Mouse (Mus musculus) urinary bladder, postnatal 10 days (tissue): ENCODE data around the gene Gm28041.
"Not testable (repeated sequence)": the region's sequence is repeated elsewhere in the genome, so short reads cannot be mapped to it uniquely, and the experiment has no call there.

ENCODE experiments used
- DNase-seq: peaks from one replicate; pipeline ENCODE4 v3.0.0; 2022; ENCODE audit warnings: low spot score

Gm28041 gene

GRCm38 (mm10) chr13:67375050-67375911 lies at the start of gene Gm28041, which contains the start of gene Zfp456:
Gene Gm28041, minus strand, starts transcription at chr13:67375733.
Gene Zfp456, minus strand, starts transcription at chr13:67375810.
- DNase-seq = not testable (repeated sequence)

- DNase-seq = not testable (repeated sequence)
These were observed 47.0 kb upstream of the Gm28041 start for GRCm38 (mm10) chr13:67422532-67422931.

- DNase-seq = no peak
These were observed 45.8 kb upstream of the Gm28041 start, which contains the start of gene Zfp459 for GRCm38 (mm10) chr13:67421207-67421857. Gene Zfp459, minus strand, starts transcription at chr13:67421418.

- no peak for DNase-seq
These were observed 45.1 kb upstream of the Gm28041 start for GRCm38 (mm10) chr13:67420558-67421206.

GRCm38 (mm10) chr13:67416811-67417210 lies 41.3 kb upstream of the Gm28041 start:
- no peak for DNase-seq

GRCm38 (mm10) chr13:67415759-67416158 lies 40.2 kb upstream of the Gm28041 start:
- no peak for DNase-seq

- DNase-seq = not testable (repeated sequence)
These were observed 38.1 kb upstream of the Gm28041 start for GRCm38 (mm10) chr13:67413634-67414033.

GRCm38 (mm10) chr13:67399183-67399903 lies 23.8 kb upstream of the Gm28041 start, which contains the start of gene Zfp429:
Gene Zfp429, minus strand, starts transcription at chr13:67399819.
- not testable (repeated sequence) for DNase-seq

- DNase-seq = not testable (repeated sequence)
These were observed 722 bp upstream of the Gm28041 start for GRCm38 (mm10) chr13:67376255-67376654.

GRCm38 (mm10) chr13:67360131-67360744 lies 15.3 kb downstream of the Gm28041 start, which contains the start of the genes Gm28044 and Zfp953:
Gene Gm28044, minus strand, starts transcription at chr13:67360536.
Gene Zfp953, minus strand, starts transcription at chr13:67360605.
- peak; percentile 60 for DNase-seq

- DNase-seq = no peak
These were observed 23.7 kb downstream of the Gm28041 start for GRCm38 (mm10) chr13:67351854-67352253.

GRCm38 (mm10) chr13:67343422-67343821 lies 32.1 kb downstream of the Gm28041 start:
- no peak for DNase-seq

- no peak for DNase-seq
These were observed 42.7 kb downstream of the Gm28041 start for GRCm38 (mm10) chr13:67332877-67333276.

GRCm38 (mm10) chr13:67332019-67332724 lies 43.4 kb downstream of the Gm28041 start, which contains the start of gene Zfp595:
Gene Zfp595, minus strand, starts transcription at chr13:67332570.
- peak; percentile 24 for DNase-seq

- DNase-seq = no peak
These were observed 68.8 kb downstream of the Gm28041 start for GRCm38 (mm10) chr13:67306718-67307117.

- peak; percentile 38 for DNase-seq
These were observed 69.5 kb downstream of the Gm28041 start, which contains the start of gene Zfp457 for GRCm38 (mm10) chr13:67305822-67306672. Gene Zfp457, minus strand, starts transcription at chr13:67306485.
